Mouse (Mus musculus): ENCODE measurements around the gene Eapp. TPM values are rescaled to one million over a fixed set of nuclear protein-coding genes. Genes with fewer than 3 reads are reported as not detected.
"Not testable (repeated sequence)": the region's sequence is repeated elsewhere in the genome, so short reads cannot be mapped to it uniquely, and the experiment has no call there.

The Eapp gene
- polyA plus RNA-seq, 1 experiment from 2014 or later, result 45.7 TPM

DNA sequence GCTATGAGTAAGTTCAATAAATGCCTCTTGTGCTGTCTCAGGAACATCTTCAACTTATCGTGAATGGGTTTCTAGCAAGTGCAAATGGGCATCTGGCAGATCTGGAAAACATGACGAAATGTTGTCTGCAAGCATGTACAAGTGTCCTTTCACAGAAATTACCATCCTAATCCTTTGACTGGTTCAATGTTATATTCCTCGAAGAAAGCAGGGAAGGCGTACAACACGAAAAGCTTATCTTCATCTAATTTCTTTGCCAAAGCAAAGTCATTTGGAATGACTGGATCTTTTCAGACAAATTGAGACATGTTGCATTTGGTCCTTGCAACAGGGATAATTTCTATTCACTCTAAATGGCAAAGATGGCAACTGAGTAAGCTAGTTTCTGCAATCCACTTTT, 6.6 kb downstream of the Eapp start:
- peaks cover 14% of the 10 kb centered on the region for H3K36me3 ChIP-seq (ENCODE audit: control insufficient read depth, insufficient read depth)
- no peaks in the 10 kb centered on the region for H3K9me3 ChIP-seq (replicated peaks; ENCODE audit: control insufficient read depth, low read length)
- no peak overlapping the region for H3K4me2 ChIP-seq (ENCODE audit: low read depth, low read length)
- no peaks in the 10 kb centered on the region for H3K27me3 ChIP-seq (ENCODE audit: control insufficient read depth, insufficient read depth, low read length)
- 91% methylated on average over 5 of the region's 5 CpGs for WGBS
- H3K4me1 ChIP-seq (ENCODE audit: control insufficient read depth, insufficient read depth, low read length), result no peaks in the 10 kb centered on the region
- no peak overlapping the region for H3K27ac ChIP-seq (ENCODE audit: low read length)
- no peak for ATAC-seq (replicated peaks; ENCODE audit: extremely low read depth, insufficient read depth, low FRiP score)
- no peak overlapping the region for H3K4me3 ChIP-seq (ENCODE audit: low read length)
- no peak overlapping the region for H3K9ac ChIP-seq (ENCODE audit: low read length)

DNA sequence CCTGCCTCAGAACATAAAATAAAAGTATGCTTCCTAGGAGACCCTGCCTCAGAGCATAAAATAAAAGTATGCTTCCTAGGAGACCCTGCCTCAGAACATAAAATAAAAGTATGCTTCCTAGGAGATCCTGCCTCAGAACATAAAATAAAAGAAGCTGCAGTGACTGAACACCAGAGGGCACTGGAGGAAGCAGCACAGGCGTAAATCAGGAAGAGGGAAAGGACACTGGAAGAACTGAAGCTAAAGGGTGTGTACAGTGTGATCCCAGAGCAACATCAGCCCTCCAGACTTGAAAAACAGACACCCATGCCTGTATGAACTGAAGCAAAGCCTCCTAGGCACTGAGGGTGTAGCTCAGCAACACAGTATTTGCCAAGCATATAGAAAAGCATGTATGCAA, 12.5 kb downstream of the Eapp start:
- H3K36me3 ChIP-seq (ENCODE audit: control insufficient read depth, insufficient read depth), result peaks cover 2% of the 10 kb centered on the region; the same call in 1 of the 2 replicates
- H3K27ac ChIP-seq (ENCODE audit: low read length), result no peak overlapping the region
- no peak overlapping the region for H3K4me2 ChIP-seq (ENCODE audit: low read depth, low read length)
- no peak overlapping the region for H3K4me3 ChIP-seq (ENCODE audit: low read length)
- H3K27me3 ChIP-seq (ENCODE audit: control insufficient read depth, insufficient read depth, low read length), result no peaks in the 10 kb centered on the region
- no peaks in the 10 kb centered on the region for H3K9me3 ChIP-seq (replicated peaks; ENCODE audit: control insufficient read depth, low read length)
- H3K4me1 ChIP-seq (ENCODE audit: control insufficient read depth, insufficient read depth, low read length), result no peaks in the 10 kb centered on the region
- ATAC-seq (replicated peaks; ENCODE audit: extremely low read depth, insufficient read depth, low FRiP score), result no peak
- 21% methylated on average over 1 of the region's 1 CpGs for WGBS
- H3K9ac ChIP-seq (ENCODE audit: low read length), result no peak overlapping the region

DNA sequence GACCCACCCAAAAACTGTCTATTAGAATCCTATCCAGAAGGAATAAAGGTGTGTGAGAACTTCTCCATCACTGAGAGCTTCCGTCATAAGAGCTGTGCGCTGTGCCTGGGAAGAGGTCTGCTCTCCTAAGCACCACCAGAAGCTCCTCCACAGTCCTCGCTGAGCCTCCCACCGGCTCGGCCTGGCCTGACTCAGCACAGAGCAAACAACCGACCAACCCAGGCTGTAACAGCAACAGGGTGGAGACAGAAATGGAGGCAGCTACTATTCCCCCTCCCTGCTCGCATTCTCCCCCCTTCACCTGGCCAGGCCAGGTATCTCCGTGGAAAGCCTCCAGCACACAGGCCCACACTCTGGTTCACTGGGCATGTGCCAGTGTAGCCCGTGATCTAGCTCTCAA, 19.0 kb downstream of the Eapp start:
- H3K4me3 ChIP-seq (ENCODE audit: low read length), result no peak overlapping the region
- H3K9me3 ChIP-seq (replicated peaks; ENCODE audit: control insufficient read depth, low read length), result no peaks in the 10 kb centered on the region
- H3K4me1 ChIP-seq (ENCODE audit: control insufficient read depth, insufficient read depth, low read length), result no peaks in the 10 kb centered on the region
- H3K27ac ChIP-seq (ENCODE audit: low read length), result no peak overlapping the region
- H3K36me3 ChIP-seq (ENCODE audit: control insufficient read depth, insufficient read depth), result peaks cover 30% of the 10 kb centered on the region
- WGBS, result 96% methylated on average over 9 of the region's 9 CpGs
- no peaks in the 10 kb centered on the region for H3K27me3 ChIP-seq (ENCODE audit: control insufficient read depth, insufficient read depth, low read length)
- ATAC-seq (replicated peaks; ENCODE audit: extremely low read depth, insufficient read depth, low FRiP score), result no peak
- H3K4me2 ChIP-seq (ENCODE audit: low read depth, low read length), result no peak overlapping the region
- H3K9ac ChIP-seq (ENCODE audit: low read length), result no peak overlapping the region

DNA sequence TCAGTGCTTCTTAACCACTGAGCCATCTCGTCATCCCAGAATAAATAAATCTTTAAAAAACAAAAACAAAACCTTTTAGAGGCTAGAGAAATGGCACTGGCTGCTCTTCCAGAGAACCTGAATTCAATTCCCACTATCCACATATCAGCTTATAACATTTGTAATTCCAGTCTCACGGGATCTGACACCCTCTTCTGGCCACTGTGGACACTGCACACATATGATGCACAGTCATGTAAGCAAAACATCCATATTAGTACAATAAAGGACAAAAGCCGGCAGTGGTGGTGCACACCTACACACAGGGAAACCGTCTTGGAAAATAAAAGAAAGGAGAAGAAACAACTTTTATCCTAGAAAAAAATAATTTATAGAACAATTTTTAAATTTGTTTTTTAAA, 20.3 kb downstream of the Eapp start:
- H3K4me3 ChIP-seq (ENCODE audit: low read length), result no peak overlapping the region
- peaks cover 33% of the 10 kb centered on the region for H3K36me3 ChIP-seq (ENCODE audit: control insufficient read depth, insufficient read depth)
- H3K4me2 ChIP-seq (ENCODE audit: low read depth, low read length), result no peak overlapping the region
- H3K9me3 ChIP-seq (replicated peaks; ENCODE audit: control insufficient read depth, low read length), result no peaks in the 10 kb centered on the region
- 95% methylated on average over 4 of the region's 4 CpGs for WGBS
- H3K27me3 ChIP-seq (ENCODE audit: control insufficient read depth, insufficient read depth, low read length), result no peaks in the 10 kb centered on the region
- no peaks in the 10 kb centered on the region for H3K4me1 ChIP-seq (ENCODE audit: control insufficient read depth, insufficient read depth, low read length)
- H3K9ac ChIP-seq (ENCODE audit: low read length), result no peak overlapping the region
- no peak for ATAC-seq (replicated peaks; ENCODE audit: extremely low read depth, insufficient read depth, low FRiP score)
- no peak overlapping the region for H3K27ac ChIP-seq (ENCODE audit: low read length)

DNA sequence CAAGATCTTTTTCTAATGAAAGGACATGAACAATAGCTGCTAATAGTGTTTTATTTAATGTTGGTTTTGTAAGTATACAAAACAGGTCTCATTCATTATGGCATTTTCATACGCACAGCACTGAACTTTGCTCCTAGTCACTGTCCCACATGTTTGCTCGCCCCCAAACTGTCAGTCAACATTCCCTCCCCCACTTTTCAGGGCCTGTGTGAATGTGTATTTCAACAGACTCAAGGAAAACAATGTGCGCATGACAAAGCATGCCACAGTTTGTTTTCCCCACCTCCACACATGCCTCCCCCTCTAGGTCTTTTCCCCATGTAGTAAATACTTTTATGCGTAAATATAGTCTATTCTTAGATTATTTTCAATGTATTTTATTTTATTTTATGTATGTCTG, 24.4 kb downstream of the Eapp start:
- Histone ChIP-seq H3K4me2 (ENCODE audit: low read depth, low read length) (no peak overlapping the region), H3K36me3 (ENCODE audit: control insufficient read depth, insufficient read depth) (peaks cover 24% of the 10 kb centered on the region), H3K9me3 (replicated peaks; ENCODE audit: control insufficient read depth, low read length) (no peaks in the 10 kb centered on the region), H3K9ac (ENCODE audit: low read length) (no peak overlapping the region), H3K27me3 (ENCODE audit: control insufficient read depth, insufficient read depth, low read length) (no peaks in the 10 kb centered on the region), H3K4me3 (ENCODE audit: low read length) (no peak overlapping the region), H3K27ac (ENCODE audit: low read length) (no peak overlapping the region), H3K4me1 (ENCODE audit: control insufficient read depth, insufficient read depth, low read length) (no peaks in the 10 kb centered on the region)
- WGBS, result 91% methylated on average over 4 of the region's 4 CpGs
- no peak for ATAC-seq (replicated peaks; ENCODE audit: extremely low read depth, insufficient read depth, low FRiP score)

DNA sequence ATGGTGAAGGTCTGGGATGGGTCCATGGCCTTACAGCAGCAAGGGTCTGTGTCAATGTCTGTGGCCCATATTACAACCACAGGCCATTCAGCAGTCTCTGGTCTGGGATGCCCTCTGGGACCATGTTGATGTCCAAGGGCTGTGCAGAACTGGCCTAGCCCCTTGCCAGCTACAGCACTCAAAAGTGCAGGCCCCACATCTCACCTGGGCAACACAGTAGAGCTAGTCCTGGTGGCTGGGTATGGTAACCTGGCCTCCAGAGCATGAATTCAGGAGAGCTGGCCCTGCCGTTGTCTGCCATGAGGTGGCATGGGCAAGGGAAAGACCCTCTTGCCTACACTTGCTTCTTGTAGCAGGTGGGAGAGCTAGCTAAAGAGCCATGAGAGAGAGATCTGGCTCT, 27.6 kb downstream of the Eapp start:
- Histone ChIP-seq H3K4me2 (ENCODE audit: low read depth, low read length) (no peak overlapping the region), H3K4me3 (ENCODE audit: low read length) (no peak overlapping the region), H3K27ac (ENCODE audit: low read length) (no peak overlapping the region), H3K27me3 (ENCODE audit: control insufficient read depth, insufficient read depth, low read length) (no peaks in the 10 kb centered on the region), H3K9ac (ENCODE audit: low read length) (no peak overlapping the region), H3K9me3 (replicated peaks; ENCODE audit: control insufficient read depth, low read length) (no peaks in the 10 kb centered on the region), H3K4me1 (ENCODE audit: control insufficient read depth, insufficient read depth, low read length) (no peaks in the 10 kb centered on the region), H3K36me3 (ENCODE audit: control insufficient read depth, insufficient read depth) (peaks cover 10% of the 10 kb centered on the region)
- ATAC-seq (replicated peaks; ENCODE audit: extremely low read depth, insufficient read depth, low FRiP score), result no peak
- 92% methylated on average over 1 of the region's 1 CpGs for whole genome bisulfite sequencing

DNA sequence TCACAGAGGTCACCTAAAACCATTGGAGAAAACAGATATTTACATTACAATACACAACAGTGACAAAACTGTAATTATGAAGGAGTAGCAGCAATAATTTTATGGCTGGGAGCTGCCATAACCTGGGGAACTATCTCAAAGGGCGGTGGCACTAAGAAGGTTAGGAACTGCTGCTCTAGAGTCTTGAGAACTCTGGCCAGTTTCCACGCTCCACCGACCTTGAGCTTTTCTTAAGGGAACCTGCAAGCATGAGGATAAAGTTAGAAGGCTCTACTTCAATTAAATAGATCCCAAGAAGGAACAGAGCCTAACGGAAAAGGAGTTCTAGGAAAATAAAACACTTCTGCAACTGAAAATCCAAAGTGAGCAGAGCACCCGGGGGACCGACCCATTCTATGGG, 30.2 kb downstream of the Eapp start:
- H3K27me3 ChIP-seq (ENCODE audit: control insufficient read depth, insufficient read depth, low read length), result no peaks in the 10 kb centered on the region
- ATAC-seq (replicated peaks; ENCODE audit: extremely low read depth, insufficient read depth, low FRiP score), result no peak
- H3K9me3 ChIP-seq (replicated peaks; ENCODE audit: control insufficient read depth, low read length), result no peaks in the 10 kb centered on the region
- peaks cover 5% of the 10 kb centered on the region; the same call in 1 of the 2 replicates for H3K36me3 ChIP-seq (ENCODE audit: control insufficient read depth, insufficient read depth)
- H3K9ac ChIP-seq (ENCODE audit: low read length), result no peak overlapping the region
- no peak overlapping the region for H3K4me2 ChIP-seq (ENCODE audit: low read depth, low read length)
- H3K27ac ChIP-seq (ENCODE audit: low read length), result no peak overlapping the region
- no peak overlapping the region for H3K4me3 ChIP-seq (ENCODE audit: low read length)
- WGBS, result 70% methylated on average over 6 of the region's 6 CpGs
- H3K4me1 ChIP-seq (ENCODE audit: control insufficient read depth, insufficient read depth, low read length), result no peaks in the 10 kb centered on the region

DNA sequence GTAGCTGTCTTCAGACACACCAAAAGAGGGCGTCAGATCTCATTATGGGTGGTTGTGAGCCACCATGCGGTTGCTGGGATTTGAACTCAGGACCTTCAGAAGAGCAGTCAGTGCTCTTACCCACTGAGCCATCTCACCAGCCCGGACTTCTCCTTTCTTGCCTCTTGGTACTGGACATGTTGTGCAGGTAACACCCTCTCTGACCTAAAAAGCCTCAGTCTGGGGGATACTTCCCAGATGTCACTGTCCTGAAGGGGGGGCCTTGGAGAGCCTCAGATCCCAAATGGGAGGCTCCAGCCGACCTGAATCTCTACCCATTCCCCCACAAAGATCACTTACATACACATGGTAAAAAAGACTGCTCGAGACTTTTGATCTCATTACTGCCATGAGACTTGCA, 34.2 kb downstream of the Eapp start:
- not testable (repeated sequence) for H3K27me3 ChIP-seq (ENCODE audit: control insufficient read depth, insufficient read depth, low read length); H3K27ac ChIP-seq (ENCODE audit: low read length); H3K4me3 ChIP-seq (ENCODE audit: low read length); H3K36me3 ChIP-seq (ENCODE audit: control insufficient read depth, insufficient read depth); H3K4me2 ChIP-seq (ENCODE audit: low read depth, low read length); H3K9me3 ChIP-seq (replicated peaks; ENCODE audit: control insufficient read depth, low read length); H3K4me1 ChIP-seq (ENCODE audit: control insufficient read depth, insufficient read depth, low read length); H3K9ac ChIP-seq (ENCODE audit: low read length); ATAC-seq (replicated peaks; ENCODE audit: extremely low read depth, insufficient read depth, low FRiP score)
- 73% methylated on average over 5 of the region's 5 CpGs for WGBS

DNA sequence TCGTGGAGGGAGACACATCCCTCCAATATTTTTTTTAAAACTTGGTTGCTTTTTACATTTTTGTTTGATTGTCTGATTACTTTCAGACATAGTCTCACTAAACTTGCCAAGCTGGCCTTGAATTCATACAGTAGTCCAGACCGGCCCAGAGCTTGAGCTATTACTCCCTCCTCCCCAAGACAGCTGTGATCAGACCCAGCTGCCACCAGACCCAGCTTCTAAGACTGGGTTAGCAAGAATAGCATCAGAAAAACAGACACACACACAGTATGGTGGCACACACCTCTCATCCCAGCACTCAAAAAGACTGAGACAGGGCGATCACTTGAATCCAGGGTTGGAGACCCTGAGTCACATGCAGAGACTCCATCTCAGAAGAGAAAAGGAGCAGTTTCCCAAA, 35.8 kb downstream of the Eapp start:
- Histone ChIP-seq H3K9ac (ENCODE audit: low read length) (no peak overlapping the region), H3K36me3 (ENCODE audit: control insufficient read depth, insufficient read depth) (no peaks in the 10 kb centered on the region), H3K4me3 (ENCODE audit: low read length) (no peak overlapping the region), H3K4me2 (ENCODE audit: low read depth, low read length) (no peak overlapping the region), H3K9me3 (replicated peaks; ENCODE audit: control insufficient read depth, low read length) (no peaks in the 10 kb centered on the region), H3K4me1 (ENCODE audit: control insufficient read depth, insufficient read depth, low read length) (peaks cover 4% of the 10 kb centered on the region), H3K27me3 (ENCODE audit: control insufficient read depth, insufficient read depth, low read length) (no peaks in the 10 kb centered on the region), H3K27ac (ENCODE audit: low read length) (no peak overlapping the region)
- 79% methylated on average over 3 of the region's 3 CpGs for WGBS
- no peak for ATAC-seq (replicated peaks; ENCODE audit: extremely low read depth, insufficient read depth, low FRiP score)
